Mouse (Mus musculus) E14TG2a.4 (cell line): ENCODE measurements at regions not wholly inside any gene's neighbourhood (a gene's known extent, or its start where the extent isn't known, plus 50 kb on each side); places are given as distances from the start of the nearest gene placed in this dataset.

Experiments used
- CTCF ChIP-seq: conservative IDR thresholded peaks from 2 replicates; pipeline ENCODE4 v1.5.1; 2014; ENCODE audit warnings: low read length
- NANOG ChIP-seq: IDR thresholded peaks from 2 replicates; pipeline ENCODE4 v1.6.1; 2014; ENCODE audit warnings: borderline replicate concordance, low read length, mixed read lengths
- POU5F1 ChIP-seq: IDR thresholded peaks from 2 replicates; pipeline ENCODE4 v1.6.1; 2014; ENCODE audit warnings: low read length, borderline replicate concordance

DNA sequence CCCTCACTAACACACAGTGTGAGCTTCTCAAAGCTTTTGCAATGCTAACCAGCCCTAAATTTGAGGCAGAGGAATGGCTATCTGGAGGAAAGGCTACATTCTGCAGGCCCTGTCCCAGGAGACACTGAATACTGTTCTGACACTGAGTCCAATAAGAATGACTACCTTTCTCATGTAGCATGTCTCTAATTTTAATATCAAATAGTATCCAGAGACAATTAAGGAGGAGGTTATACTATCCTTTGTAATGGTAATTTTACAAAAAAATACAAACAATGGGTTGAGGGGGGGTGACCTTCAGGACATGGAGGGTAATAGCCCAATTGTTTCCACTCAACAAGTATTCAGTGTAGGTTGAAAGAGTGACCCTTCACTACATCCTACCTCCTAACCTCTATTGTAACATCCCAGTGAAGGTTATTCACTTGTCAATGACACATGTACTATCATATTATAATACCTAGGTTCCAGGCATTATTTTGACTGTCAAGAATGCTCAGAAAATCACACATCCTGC lies 222.7 kb downstream of the Gm826 start:
- no peak for TF ChIP-seq CTCF
- no peak for TF ChIP-seq POU5F1
- peak; percentile 87 for TF ChIP-seq NANOG
